Mouse (Mus musculus): ENCODE data around the gene Pdcd10. TPM values are rescaled to one million over a fixed set of nuclear protein-coding genes. Genes with fewer than 3 reads are reported as not detected.

Pdcd10 gene
- 0.17 and 0.56 TPM in 2 replicates for polyA plus RNA-seq (2012)

DNA sequence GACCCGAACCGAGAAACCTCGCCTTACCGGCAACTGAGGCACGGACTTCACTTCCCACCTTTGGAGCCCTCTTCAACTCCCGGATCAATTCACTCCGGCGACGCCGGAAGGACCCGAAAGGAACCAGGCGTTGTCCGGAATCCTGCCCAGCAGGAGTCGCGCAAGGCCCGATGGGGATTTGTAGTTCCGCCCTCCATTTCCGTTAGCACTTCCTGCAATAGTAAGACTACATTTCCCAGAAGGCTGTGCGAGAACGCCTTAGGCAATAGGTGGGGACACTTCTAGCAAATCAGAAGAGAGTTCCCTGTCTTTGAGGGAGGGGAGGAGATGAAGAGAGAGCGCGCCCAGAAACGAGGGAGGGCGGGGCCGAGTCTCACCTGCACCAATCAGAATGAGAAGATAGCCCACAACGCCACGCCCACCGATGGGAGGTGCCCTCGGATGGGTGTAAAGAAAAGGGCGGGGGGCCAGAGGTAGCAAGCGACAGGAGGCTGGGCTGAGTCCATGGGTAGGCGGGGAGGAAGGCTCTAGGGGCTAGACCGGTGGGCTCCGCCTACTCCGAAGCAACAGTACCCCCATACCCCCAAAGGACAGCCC, at the start of gene Pdcd10:
Pdcd10 (minus strand) TSS at position 162 of the 597 bp plus-strand sequence.
- TF ChIP-seq TAL1 (IDR thresholded peaks at IDR 0.05; ENCODE audit: low read length): no peak
- TF ChIP-seq GATA1 (IDR thresholded peaks at IDR 0.05; ENCODE audit: low read length): no peak
- Histone ChIP-seq H3K36me3 (ENCODE audit: control insufficient read depth) (peaks cover 5% of the 10 kb centered on the region), H3K4me1 (ENCODE audit: control insufficient read depth) (peaks cover 41% of the 10 kb centered on the region), H3K27me3 (ENCODE audit: control insufficient read depth) (peaks cover 13% of the 10 kb centered on the region), H3K9me3 (ENCODE audit: control insufficient read depth, low read length) (no peaks in the 10 kb centered on the region), H3K4me3 (replicated peaks) (peak within 1 kb of the TSS; percentile 98)

DNA sequence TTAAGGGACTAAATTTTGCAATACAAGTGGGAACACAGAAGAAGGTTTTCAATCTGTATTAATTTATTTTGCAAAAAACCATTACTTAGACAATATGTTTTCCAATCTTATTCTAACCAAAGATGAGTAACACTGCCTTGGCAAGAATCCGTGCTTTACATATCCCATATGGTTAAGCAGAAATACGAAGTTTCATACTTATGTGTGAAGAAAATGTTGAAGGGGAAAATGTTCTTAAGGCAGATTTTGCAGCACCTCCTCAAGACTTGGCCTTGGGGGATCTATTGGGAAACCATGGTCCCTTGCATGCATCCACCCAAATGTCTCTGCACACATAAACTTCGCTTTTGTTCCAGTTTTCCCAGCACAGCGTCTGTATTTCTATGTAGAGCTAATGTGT, 28.2 kb upstream of the Pdcd10 start:
- no peak overlapping the region for H3K4me3 ChIP-seq (replicated peaks)
- no peaks in the 10 kb centered on the region for H3K36me3 ChIP-seq (ENCODE audit: control insufficient read depth)
- TF ChIP-seq TAL1 (IDR thresholded peaks at IDR 0.05; ENCODE audit: low read length) (no peak), GATA1 (IDR thresholded peaks at IDR 0.05; ENCODE audit: low read length) (no peak)
- H3K27me3 ChIP-seq (ENCODE audit: control insufficient read depth): no peaks in the 10 kb centered on the region
- no peaks in the 10 kb centered on the region for H3K4me1 ChIP-seq (ENCODE audit: control insufficient read depth)
- no peaks in the 10 kb centered on the region for H3K9me3 ChIP-seq (ENCODE audit: control insufficient read depth, low read length)

DNA sequence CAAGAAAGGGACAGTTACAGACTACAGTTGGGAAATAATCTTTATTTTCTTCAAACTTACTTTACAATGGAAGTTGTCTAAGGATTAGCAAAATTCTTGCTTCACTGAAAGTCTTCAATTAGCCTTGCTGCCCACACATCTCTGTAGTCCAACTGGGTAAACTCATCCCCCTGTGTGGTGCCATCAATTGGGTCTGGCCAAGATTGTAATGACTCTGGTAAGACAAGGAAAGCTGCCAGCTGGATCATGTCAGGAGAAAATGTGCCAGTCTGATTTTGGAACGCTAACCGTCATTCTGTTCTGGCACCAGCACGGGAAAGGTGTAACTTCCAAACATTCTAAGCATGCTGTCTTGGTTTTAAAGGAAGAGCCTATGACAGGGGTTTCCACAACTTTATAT, 26.6 kb upstream of the Pdcd10 start:
- H3K36me3 ChIP-seq (ENCODE audit: control insufficient read depth): no peaks in the 10 kb centered on the region
- no peak overlapping the region for H3K4me3 ChIP-seq (replicated peaks)
- H3K9me3 ChIP-seq (ENCODE audit: control insufficient read depth, low read length): no peaks in the 10 kb centered on the region
- TF ChIP-seq TAL1 (IDR thresholded peaks at IDR 0.05; ENCODE audit: low read length): no peak
- no peak for TF ChIP-seq GATA1 (IDR thresholded peaks at IDR 0.05; ENCODE audit: low read length)
- H3K27me3 ChIP-seq (ENCODE audit: control insufficient read depth): no peaks in the 10 kb centered on the region
- H3K4me1 ChIP-seq (ENCODE audit: control insufficient read depth): no peaks in the 10 kb centered on the region

DNA sequence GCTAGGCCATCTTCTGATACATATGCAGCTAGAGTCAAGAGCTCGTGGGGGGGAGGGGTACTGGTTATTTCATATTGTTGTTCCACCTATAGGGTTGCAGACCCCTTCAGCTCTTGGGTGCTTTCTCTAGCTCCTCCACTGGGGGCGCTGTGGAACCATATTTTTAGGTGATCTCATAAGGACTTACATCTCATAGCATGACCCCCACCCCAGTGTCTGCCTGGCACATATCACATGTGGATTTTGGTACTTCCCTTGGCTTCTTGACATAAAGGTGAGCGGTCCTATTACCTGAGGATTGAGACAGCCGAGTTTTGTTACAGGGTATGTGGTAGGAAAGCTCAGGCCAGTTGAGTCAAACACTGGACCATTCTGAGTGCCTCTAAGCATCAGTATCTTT, 22.7 kb upstream of the Pdcd10 start:
- Histone ChIP-seq H3K4me1 (ENCODE audit: control insufficient read depth) (no peaks in the 10 kb centered on the region), H3K9me3 (ENCODE audit: control insufficient read depth, low read length) (no peaks in the 10 kb centered on the region), H3K36me3 (ENCODE audit: control insufficient read depth) (no peaks in the 10 kb centered on the region), H3K27me3 (ENCODE audit: control insufficient read depth) (no peaks in the 10 kb centered on the region), H3K4me3 (replicated peaks) (no peak overlapping the region)
- TF ChIP-seq TAL1 (IDR thresholded peaks at IDR 0.05; ENCODE audit: low read length) (no peak), GATA1 (IDR thresholded peaks at IDR 0.05; ENCODE audit: low read length) (no peak)

GRCm38 (mm10) chr3:75575582-75575981, 18.9 kb upstream of the Pdcd10 start:
- H3K4me1 ChIP-seq (ENCODE audit: control insufficient read depth): no peaks in the 10 kb centered on the region
- H3K9me3 ChIP-seq (ENCODE audit: control insufficient read depth, low read length): no peaks in the 10 kb centered on the region
- no peak overlapping the region for H3K4me3 ChIP-seq (replicated peaks)
- no peaks in the 10 kb centered on the region for H3K36me3 ChIP-seq (ENCODE audit: control insufficient read depth)
- no peaks in the 10 kb centered on the region for H3K27me3 ChIP-seq (ENCODE audit: control insufficient read depth)
- TF ChIP-seq GATA1 (IDR thresholded peaks at IDR 0.05; ENCODE audit: low read length) (no peak), TAL1 (IDR thresholded peaks at IDR 0.05; ENCODE audit: low read length) (no peak)

- Histone ChIP-seq H3K27me3 (ENCODE audit: control insufficient read depth) (no peaks in the 10 kb centered on the region), H3K4me1 (ENCODE audit: control insufficient read depth) (no peaks in the 10 kb centered on the region), H3K4me3 (replicated peaks) (no peak overlapping the region), H3K9me3 (ENCODE audit: control insufficient read depth, low read length) (no peaks in the 10 kb centered on the region), H3K36me3 (ENCODE audit: control insufficient read depth) (no peaks in the 10 kb centered on the region)
- no peak for TF ChIP-seq TAL1 (IDR thresholded peaks at IDR 0.05; ENCODE audit: low read length)
- no peak for TF ChIP-seq GATA1 (IDR thresholded peaks at IDR 0.05; ENCODE audit: low read length)
Observed at GRCm38 (mm10) chr3:75574074-75574473, 17.4 kb upstream of the Pdcd10 start.

- Histone ChIP-seq H3K4me1 (ENCODE audit: control insufficient read depth) (peaks cover 39% of the 10 kb centered on the region), H3K27me3 (ENCODE audit: control insufficient read depth) (peaks cover 13% of the 10 kb centered on the region), H3K36me3 (ENCODE audit: control insufficient read depth) (peaks cover 5% of the 10 kb centered on the region), H3K4me3 (replicated peaks) (peak within 1 kb of the TSS; percentile 98), H3K9me3 (ENCODE audit: control insufficient read depth, low read length) (no peaks in the 10 kb centered on the region)
- TF ChIP-seq GATA1 (IDR thresholded peaks at IDR 0.05; ENCODE audit: low read length): no peak
- TF ChIP-seq TAL1 (IDR thresholded peaks at IDR 0.05; ENCODE audit: low read length): no peak
Observed at GRCm38 (mm10) chr3:75557292-75557691, 636 bp upstream of the Pdcd10 start, which contains the start of gene Serpini1. TSS of gene Serpini1 (plus strand) at chr3:75557547.

GRCm38 (mm10) chr3:75556121-75556694, 448 bp downstream of the Pdcd10 start:
- Histone ChIP-seq H3K4me1 (ENCODE audit: control insufficient read depth) (peaks cover 43% of the 10 kb centered on the region), H3K9me3 (ENCODE audit: control insufficient read depth, low read length) (no peaks in the 10 kb centered on the region), H3K36me3 (ENCODE audit: control insufficient read depth) (peaks cover 5% of the 10 kb centered on the region), H3K27me3 (ENCODE audit: control insufficient read depth) (peaks cover 13% of the 10 kb centered on the region), H3K4me3 (replicated peaks) (peak overlapping the region; percentile 98)
- TF ChIP-seq TAL1 (IDR thresholded peaks at IDR 0.05; ENCODE audit: low read length) (no peak), GATA1 (IDR thresholded peaks at IDR 0.05; ENCODE audit: low read length) (no peak)

- Histone ChIP-seq H3K36me3 (ENCODE audit: control insufficient read depth) (peaks cover 9% of the 10 kb centered on the region), H3K9me3 (ENCODE audit: control insufficient read depth, low read length) (no peaks in the 10 kb centered on the region), H3K4me3 (replicated peaks) (no peak overlapping the region), H3K4me1 (ENCODE audit: control insufficient read depth) (peaks cover 43% of the 10 kb centered on the region), H3K27me3 (ENCODE audit: control insufficient read depth) (no peaks in the 10 kb centered on the region)
- TF ChIP-seq TAL1 (IDR thresholded peaks at IDR 0.05; ENCODE audit: low read length): no peak
- no peak for TF ChIP-seq GATA1 (IDR thresholded peaks at IDR 0.05; ENCODE audit: low read length)
Observed at GRCm38 (mm10) chr3:75551248-75551647, 5.4 kb downstream of the Pdcd10 start.

All from erythroblast, embryonic 14.5 days (primary cell).